Mouse (Mus musculus): Measurements from ENCODE around the gene Met.

DNA sequence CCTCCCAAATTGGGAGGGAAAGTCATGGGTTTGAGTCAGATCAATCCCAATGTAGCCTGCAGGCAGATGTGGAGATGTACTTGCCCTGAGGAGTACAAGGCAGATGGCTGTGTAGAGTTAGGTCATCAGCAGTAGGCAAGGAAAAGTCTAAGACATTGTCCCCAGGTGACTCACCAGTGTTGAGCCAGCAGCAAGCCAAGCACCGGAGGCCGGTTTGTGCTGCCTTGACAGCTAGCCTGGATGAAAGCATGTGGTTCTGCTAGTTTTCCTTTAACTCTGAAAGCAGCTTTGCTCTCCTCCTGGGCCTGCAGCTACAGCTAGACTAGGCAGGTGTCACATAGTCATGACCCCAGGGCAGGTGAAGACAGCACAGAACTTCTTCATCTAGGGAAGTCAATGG is 43.2 kb downstream of the Met start:
- no peak for TF ChIP-seq CTCF (IDR thresholded peaks at IDR 0.05; ENCODE audit: borderline replicate concordance, insufficient read depth, low read length)
- TF ChIP-seq POLR2A (IDR thresholded peaks at IDR 0.05; ENCODE audit: low read depth, low read length): no peak
